Mouse (Mus musculus) ES-E14 (cell line): ENCODE data around the gene 2700049A03Rik. TPM values are rescaled to one million over a fixed set of nuclear protein-coding genes. Genes with fewer than 3 reads are reported as not detected.

Source experiments
- DNase-seq: peaks from one replicate; pipeline ENCODE4 v3.0.0-alpha.2; 2013; ENCODE audit warnings: low read depth, low spot score
- H3K27ac ChIP-seq: 2 replicates; pipeline ENCODE4 v1.5.1; 2012; ENCODE audit warnings: low read depth, mild to moderate bottlenecking, low read length, moderate library complexity, mixed read lengths; ENCODE audit not compliant: poor library complexity, insufficient read depth, severe bottlenecking
- H3K36me3 ChIP-seq: 2 replicates; pipeline ENCODE4 v1.6.1; 2012; ENCODE audit warnings: mild to moderate bottlenecking, low read length, moderate library complexity, mixed read lengths; ENCODE audit not compliant: control insufficient read depth, poor library complexity, insufficient read depth, severe bottlenecking
- H3K4me1 ChIP-seq, 2 experiments: fragments of 150-350 bp in 1 of 2; sonication (generic) in 1 of 2; 2 replicates each; pipeline ENCODE4 v1.6.1; 2012; ENCODE audit warnings: low read length in 2 of 2, mild to moderate bottlenecking in 1 of 2, mixed read lengths in 1 of 2; ENCODE audit not compliant: control insufficient read depth in 2 of 2, insufficient read depth in 2 of 2, poor library complexity in 1 of 2
- H3K4me3 ChIP-seq, 2 experiments: fragments of 150-350 bp in 1 of 2; sonication (generic) in 1 of 2; 2 replicates each; pipeline ENCODE4 v1.5.1; 2012; ENCODE audit warnings: low read length in 2 of 2, low read depth in 1 of 2, mild to moderate bottlenecking in 1 of 2, mixed read lengths in 1 of 2; ENCODE audit not compliant: insufficient read depth in 1 of 2, poor library complexity in 1 of 2, severe bottlenecking in 1 of 2
- H3K9ac ChIP-seq: 2 replicates; pipeline ENCODE4 v1.6.1; 2012; ENCODE audit warnings: low read depth, mild to moderate bottlenecking, low read length, mixed read lengths; ENCODE audit not compliant: poor library complexity, insufficient read depth, severe bottlenecking
- H3K9me3 ChIP-seq: fragments of 150-350 bp; sonication (generic); 2 replicates; pipeline ENCODE4 v1.6.1; 2012; ENCODE audit warnings: low read depth, mild to moderate bottlenecking, low read length; ENCODE audit not compliant: control insufficient read depth, insufficient read depth
- CHD2 ChIP-seq: IDR thresholded peaks from 2 replicates; pipeline ENCODE4 v1.6.1; 2014; ENCODE audit warnings: mild to moderate bottlenecking, low read depth, low read length, inconsistent platforms
- HCFC1 ChIP-seq: IDR thresholded peaks from 2 replicates; pipeline ENCODE4 v1.6.1; 2012; ENCODE audit warnings: low read length, inconsistent platforms, borderline replicate concordance; ENCODE audit not compliant: insufficient read depth
- MAFK ChIP-seq: IDR thresholded peaks from 2 replicates; pipeline ENCODE4 v1.6.1; 2014; ENCODE audit warnings: mild to moderate bottlenecking, low read depth, low read length, inconsistent platforms; ENCODE audit not compliant: insufficient read depth
- ZC3H11A ChIP-seq: IDR thresholded peaks from 2 replicates; pipeline ENCODE4 v1.6.1; 2012; ENCODE audit warnings: low read depth, mild to moderate bottlenecking, inconsistent platforms, low read length, borderline replicate concordance
- ZNF384 ChIP-seq: IDR thresholded peaks from 2 replicates; pipeline ENCODE4 v1.6.1; 2012; ENCODE audit warnings: low read depth, low read length, inconsistent platforms
- in situ Hi-C, 2 experiments: fragments of 600-800 bp; cut with MboI; formaldehyde crosslinking; loops; one replicate each; pipeline ENCODE4 v1.15.1; 2025; ENCODE audit warnings: low sequenced_read_pairs in 2 of 2, inconsistent platforms in 1 of 2; ENCODE audit not compliant: unreplicated experiment in 2 of 2
- total RNA-seq: library from RNA; depleted of rRNA; stranded (reverse); fragments of 300-350 nt; gene quantifications from 2 replicates; pipeline ENCODE4 v1.2.3, GENCODE M21; 2012

The 2700049A03Rik gene
- total RNA-seq, 1 experiment, result 18.3 TPM

DNA sequence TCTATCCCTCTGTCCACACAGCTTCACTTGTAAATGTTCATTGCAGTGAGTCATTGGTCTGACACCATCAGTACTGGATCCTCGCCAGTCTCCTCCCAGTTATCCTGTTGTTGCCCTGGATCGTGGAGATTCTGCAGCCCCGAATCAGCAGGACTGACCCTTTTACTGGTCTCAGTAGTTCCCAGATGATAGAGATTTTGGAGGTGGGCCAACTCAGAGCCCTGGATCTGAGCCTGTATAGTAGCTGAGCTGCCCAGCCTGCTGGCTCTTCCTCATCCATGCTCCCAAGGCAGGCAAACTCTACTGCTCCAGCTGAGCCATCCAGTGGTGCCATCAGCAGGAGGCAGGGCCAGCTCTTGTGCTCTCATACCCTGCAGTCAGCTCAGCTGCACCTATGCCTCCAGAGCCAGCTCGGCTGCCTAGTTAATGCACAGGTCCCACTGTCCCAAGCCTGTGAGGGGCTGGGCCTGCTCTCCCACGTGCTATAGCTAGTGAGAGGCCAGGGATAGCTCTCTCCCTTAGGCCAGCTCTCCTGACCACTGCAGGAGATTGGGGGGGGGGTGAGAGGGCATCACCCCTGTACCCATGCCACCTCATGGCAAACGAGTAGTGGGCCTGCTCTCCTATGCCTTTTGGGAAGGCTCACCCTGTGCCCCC is 81.3 kb downstream of the 2700049A03Rik start:
- Histone ChIP-seq H3K4me1 (no peaks in the 10 kb centered on the region), H3K9ac (no peak overlapping the region), H3K4me3 (no peak overlapping the region), H3K36me3 (peaks cover 8% of the 10 kb centered on the region), H3K9me3 (no peaks in the 10 kb centered on the region), H3K27ac (no peak overlapping the region)
- TF ChIP-seq HCFC1, result no peak
- no peak for TF ChIP-seq CHD2
- no peak for TF ChIP-seq ZNF384
- TF ChIP-seq ZC3H11A, result no peak
- no peak for TF ChIP-seq MAFK
- DNase-seq, result no peak
- in situ Hi-C loops, result loop anchor here in 1 of 2 experiments (25.0 kb wide), 1 partner anchor 494 kb away; no protein-coding TSS in a partner anchor

DNA sequence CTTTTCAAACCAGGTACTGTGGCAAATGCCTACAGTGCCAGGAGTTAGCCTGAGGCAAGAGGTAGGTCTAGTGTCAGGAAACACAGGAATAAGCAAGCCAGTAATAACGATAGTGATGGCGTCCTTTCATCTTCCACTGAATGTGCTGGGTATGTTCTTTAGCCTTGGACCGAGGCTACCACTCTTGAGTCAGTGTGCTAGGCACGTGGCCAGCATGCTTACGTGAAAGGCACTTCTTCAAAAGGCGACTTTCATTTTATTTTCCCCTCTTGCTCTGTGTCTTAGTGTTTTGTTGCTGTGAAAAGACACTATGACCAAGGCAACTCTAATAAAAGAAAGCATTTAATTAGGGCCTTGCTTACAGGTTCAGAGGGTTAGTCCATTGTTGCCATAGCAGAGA is 86.1 kb downstream of the 2700049A03Rik start:
- H3K9me3 ChIP-seq, result no peaks in the 10 kb centered on the region
- peaks cover 5% of the 10 kb centered on the region; the same call in 1 of the 2 replicates for H3K36me3 ChIP-seq
- no peak overlapping the region for H3K4me3 ChIP-seq
- H3K4me1 ChIP-seq, result no peaks in the 10 kb centered on the region
- 0 out of 2 replicates have a peak overlapping the region, but pooled peaks have one; percentile 10 for H3K27ac ChIP-seq
- TF ChIP-seq ZC3H11A, result no peak
- no peak for TF ChIP-seq ZNF384
- no peak for TF ChIP-seq CHD2
- no peak for TF ChIP-seq MAFK
- TF ChIP-seq HCFC1, result no peak
- in situ Hi-C loops, result loop anchor here in 1 of 2 experiments (25.0 kb wide), 1 partner anchor 490 kb away; no protein-coding TSS in a partner anchor
- no peak for DNase-seq
- H3K9ac ChIP-seq, result no peak overlapping the region

DNA sequence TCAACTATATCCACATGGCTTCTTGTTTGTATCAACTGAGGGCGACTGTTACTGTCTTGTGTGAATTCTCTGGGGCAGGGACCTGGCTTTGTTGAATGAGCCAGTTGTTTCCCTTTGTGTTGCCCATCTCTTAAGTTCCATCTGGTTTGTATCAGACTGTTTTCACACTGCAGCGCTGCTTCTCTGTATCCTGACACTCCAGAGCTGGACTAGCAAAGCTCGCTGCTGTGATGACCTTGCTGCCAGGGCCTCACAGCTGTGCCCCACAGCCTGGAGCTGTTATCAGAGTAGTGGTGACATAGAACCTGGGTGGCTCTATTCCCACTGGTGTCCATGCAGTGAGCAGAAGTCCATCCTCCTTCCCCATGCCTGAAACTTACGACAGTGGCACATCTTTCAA is 91.1 kb downstream of the 2700049A03Rik start:
- no peaks in the 10 kb centered on the region for H3K9me3 ChIP-seq
- H3K27ac ChIP-seq, result no peak overlapping the region
- TF ChIP-seq ZC3H11A (no peak), HCFC1 (no peak), MAFK (no peak), ZNF384 (no peak), CHD2 (no peak)
- in situ Hi-C loops, result no loop called here
- H3K36me3 ChIP-seq, result no peaks in the 10 kb centered on the region; the same call in 1 of the 2 replicates
- H3K4me3 ChIP-seq, result no peak overlapping the region
- DNase-seq, result no peak
- no peaks in the 10 kb centered on the region for H3K4me1 ChIP-seq
- H3K9ac ChIP-seq, result no peak overlapping the region

DNA sequence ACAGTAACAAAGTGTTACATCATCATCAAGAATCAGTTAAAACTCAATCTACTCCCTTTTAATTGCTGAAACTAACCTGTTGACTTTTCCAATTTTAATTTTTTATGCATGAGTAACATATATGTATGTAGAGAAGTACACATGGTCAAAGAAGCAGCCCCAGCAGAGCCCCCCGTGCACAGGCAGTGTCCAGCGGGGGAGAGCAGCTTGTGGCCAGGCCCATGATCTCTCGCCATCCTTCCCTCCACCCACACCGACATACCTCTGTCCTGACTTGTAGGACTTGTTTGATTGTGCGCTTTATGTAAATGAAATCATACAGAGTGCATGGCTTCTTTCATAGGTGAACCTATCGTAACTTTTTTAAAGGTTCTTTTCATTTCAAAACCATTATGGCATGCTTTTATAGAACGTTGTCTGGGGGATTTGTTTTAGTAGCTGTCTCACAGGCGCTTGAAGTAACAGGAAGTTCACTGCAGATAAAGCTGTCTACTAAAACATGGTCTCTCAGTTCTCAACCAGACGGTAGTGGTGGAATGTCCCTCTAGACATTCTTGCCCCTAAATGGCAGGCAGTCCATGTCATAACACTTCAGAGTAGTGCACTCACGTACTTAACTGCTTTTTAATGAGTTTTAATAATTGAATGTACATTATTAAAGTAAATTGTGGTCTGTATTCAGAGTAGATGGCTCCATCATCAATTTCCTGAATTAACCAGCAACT is 92.4 kb downstream of the 2700049A03Rik start:
- no peak for DNase-seq
- Histone ChIP-seq H3K36me3 (no peaks in the 10 kb centered on the region), H3K4me3 (no peak overlapping the region), H3K4me1 (no peaks in the 10 kb centered on the region), H3K9me3 (no peaks in the 10 kb centered on the region), H3K27ac (no peak overlapping the region), H3K9ac (no peak overlapping the region)
- TF ChIP-seq HCFC1, result no peak
- TF ChIP-seq MAFK, result no peak
- no peak for TF ChIP-seq ZC3H11A
- TF ChIP-seq CHD2, result no peak
- TF ChIP-seq ZNF384, result no peak
- in situ Hi-C loops, result no loop called here
